Mouse (Mus musculus) left cerebral cortex, adult 2 months (tissue): Measurements from ENCODE around the gene Clec11a. TPM values are rescaled to one million over a fixed set of nuclear protein-coding genes. Genes with fewer than 3 reads are reported as not detected.
A peak's percentile ranks its signal among the peaks of the same experiment; 100 is the strongest.

Source experiments
- DNase-seq, 2 experiments: peaks; one replicate each; pipeline ENCODE4 v3.0.0; 2021 to 2022; ENCODE audit warnings: low spot score in 2 of 2, mixed read lengths in 1 of 2; ENCODE audit errors: extremely low spot score in 1 of 2
- H3K27ac ChIP-seq: fragments of 200-600 bp; 2 replicates; pipeline ENCODE4 v1.8.1; 2022
- H3K4me3 ChIP-seq: fragments of 200-600 bp; 2 replicates; pipeline ENCODE4 v1.8.1; 2022
- CTCF ChIP-seq: fragments of 200-600 bp; IDR thresholded peaks from 2 replicates; pipeline ENCODE4 v1.8.1; 2022; ENCODE audit warnings: antibody characterized with exemption, mild to moderate bottlenecking, moderate library complexity
- intact Hi-C: fragments of 180-260 bp; cut with DNase I; formaldehyde crosslinking; loops from one replicate; pipeline ENCODE4 v1.15.1; 2025
- total RNA-seq, 2 experiments: library from RNA; stranded (reverse); gene quantifications; 2 replicates each; pipeline ENCODE4 v1.2.3; 2021

Clec11a gene
- total RNA-seq, 2 experiments from 2014 or later: 4.3 TPM

GRCm38 (mm10) chr7:44317913-44318312, 11.2 kb upstream of the Clec11a start:
- peak; percentile 63 for TF ChIP-seq CTCF
- DNase-seq: no peak
- H3K27ac ChIP-seq: no peak overlapping the region
- H3K4me3 ChIP-seq: no peak overlapping the region
- intact Hi-C loops: no loop called here

GRCm38 (mm10) chr7:44312484-44312883, 5.8 kb upstream of the Clec11a start:
- TF ChIP-seq CTCF: no peak
- H3K4me3 ChIP-seq: no peak overlapping the region
- intact Hi-C loops: no loop called here
- DNase-seq: no peak
- peak overlapping the region; percentile 96 for H3K27ac ChIP-seq

GRCm38 (mm10) chr7:44311713-44312304, 5.1 kb upstream of the Clec11a start:
- Histone ChIP-seq H3K27ac (peak overlapping the region; percentile 96), H3K4me3 (peak overlapping the region; percentile 76)
- intact Hi-C loops: loop anchor here (1.0 to 2.0 kb wide), 2 partner anchors 25 to 41 kb away; no protein-coding TSS in a partner anchor
- DNase-seq: peak in 1 of 2 experiments; percentile 52
- no peak; the same call in 1 of the 2 replicates for TF ChIP-seq CTCF

GRCm38 (mm10) chr7:44310878-44311712, 4.4 kb upstream of the Clec11a start:
- H3K4me3 ChIP-seq: peak overlapping the region; percentile 76
- peak; percentile 74 to 81 for DNase-seq
- TF ChIP-seq CTCF: no peak
- intact Hi-C loops: loop anchor here (1.0 to 2.0 kb wide), 2 partner anchors 26 to 42 kb away; no protein-coding TSS in a partner anchor
- peak overlapping the region; percentile 96 for H3K27ac ChIP-seq

- H3K27ac ChIP-seq: peak overlapping the region; percentile 96
- DNase-seq: no peak
- H3K4me3 ChIP-seq: peak overlapping the region; percentile 76
- intact Hi-C loops: loop anchor here (2.0 kb wide), 1 partner anchor 42 kb away; no protein-coding TSS in a partner anchor
- no peak for TF ChIP-seq CTCF
Observed at GRCm38 (mm10) chr7:44310285-44310877, 3.7 kb upstream of the Clec11a start.

GRCm38 (mm10) chr7:44309475-44310284, 3.0 kb upstream of the Clec11a start, which contains the start of gene Shank1:
Gene Shank1, plus strand, starts transcription at chr7:44310253.
- intact Hi-C loops: loop anchor here (2.0 kb wide), 1 partner anchor 43 kb away; no protein-coding TSS in a partner anchor
- TF ChIP-seq CTCF: no peak
- H3K4me3 ChIP-seq: peak within 1 kb of the TSS; percentile 76
- peak within 1 kb of the TSS; percentile 96 for H3K27ac ChIP-seq
- no peak for DNase-seq

- Histone ChIP-seq H3K4me3 (no peak overlapping the region), H3K27ac (no peak overlapping the region)
- TF ChIP-seq CTCF: no peak; the same call in 1 of the 2 replicates
- DNase-seq: no peak
- intact Hi-C loops: no loop called here
Observed at GRCm38 (mm10) chr7:44307261-44308020, 739 bp upstream of the Clec11a start.

- H3K4me3 ChIP-seq: peak overlapping the region; percentile 2; the same call in 1 of the 2 replicates
- DNase-seq: no peak
- TF ChIP-seq CTCF: no peak
- peak overlapping the region; percentile 67 for H3K27ac ChIP-seq
- intact Hi-C loops: loop anchor here (2.0 kb wide), 1 partner anchor 43 kb away; no protein-coding TSS in a partner anchor
Observed at GRCm38 (mm10) chr7:44305686-44306085, 1.0 kb downstream of the Clec11a start.

GRCm38 (mm10) chr7:44304775-44305641, 1.7 kb downstream of the Clec11a start:
- TF ChIP-seq CTCF: no peak; the same call in 1 of the 2 replicates
- Histone ChIP-seq H3K4me3 (peak overlapping the region; percentile 83), H3K27ac (peak overlapping the region; percentile 98)
- peak; percentile 97 for DNase-seq
- intact Hi-C loops: loop anchor here (2.0 kb wide), 1 partner anchor 42 kb away; no protein-coding TSS in a partner anchor
